Mouse (Mus musculus): ENCODE measurements around the gene Josd2.

- no peak for TF ChIP-seq CTCF (IDR thresholded peaks at IDR 0.05; ENCODE audit: insufficient read depth, low read length)
- no peak for TF ChIP-seq POLR2A (IDR thresholded peaks at IDR 0.05; ENCODE audit: borderline replicate concordance, extremely low read depth, low read depth, low read length)
Measured at GRCm38 (mm10) chr7:44488545-44488944, 20.8 kb downstream of the Josd2 start.

Data from lung, adult 2 months (tissue).